Mouse (Mus musculus) embryonic facial prominence, embryonic 11.5 days (tissue): ENCODE results near the gene Uba1. TPM values are rescaled to one million over a fixed set of nuclear protein-coding genes. Genes with fewer than 3 reads are reported as not detected.
A peak's percentile ranks its signal among the peaks of the same experiment; 100 is the strongest.

Experiments
- ATAC-seq: fragments of 200-750 bp; cut with Nextera tagmentation; replicated peaks from 2 replicates; pipeline ENCODE4 v1.8.0; 2017; ENCODE audit warnings: low read depth; ENCODE audit not compliant: insufficient number of reproducible peaks, low FRiP score, low TSS enrichment
- DNase-seq: peaks from one replicate; pipeline ENCODE4 v3.0.0-alpha.2; 2015; ENCODE audit warnings: low spot score
- H3K27ac ChIP-seq: fragments of 300-500 bp; sonication (generic); replicated peaks from 2 replicates; pipeline ENCODE4 v1.5.1; 2014; ENCODE audit warnings: mild to moderate bottlenecking, low read depth, low read length, control low read depth
- H3K27me3 ChIP-seq: fragments of 300-500 bp; sonication (generic); 2 replicates; pipeline ENCODE4 v1.6.1; 2014; ENCODE audit warnings: mild to moderate bottlenecking, low read length, moderate library complexity, mixed read lengths; ENCODE audit not compliant: control insufficient read depth, insufficient read depth
- H3K36me3 ChIP-seq: fragments of 300-500 bp; sonication (generic); replicated peaks from 2 replicates; pipeline ENCODE4 v1.6.1; 2014; ENCODE audit warnings: low read depth, mild to moderate bottlenecking, low read length, moderate library complexity, mixed read lengths; ENCODE audit not compliant: control insufficient read depth, insufficient read depth
- H3K4me1 ChIP-seq: fragments of 300-500 bp; sonication (generic); 2 replicates; pipeline ENCODE4 v1.6.1; 2014; ENCODE audit warnings: low read length, mixed read lengths; ENCODE audit not compliant: control insufficient read depth, insufficient read depth
- H3K4me2 ChIP-seq: fragments of 300-500 bp; sonication (generic); 2 replicates; pipeline ENCODE4 v1.6.1; 2014; ENCODE audit warnings: low read depth, mild to moderate bottlenecking, control low read depth, low read length, moderate library complexity
- H3K4me3 ChIP-seq: fragments of 300-500 bp; sonication (generic); 2 replicates; pipeline ENCODE4 v1.5.1; 2014; ENCODE audit warnings: low read depth, low read length, control low read depth
- H3K9ac ChIP-seq: fragments of 300-500 bp; sonication (generic); replicated peaks from 2 replicates; pipeline ENCODE4 v1.6.1; 2014; ENCODE audit warnings: mild to moderate bottlenecking, control low read depth, low read length
- H3K9me3 ChIP-seq: fragments of 300-500 bp; sonication (generic); replicated peaks from 2 replicates; pipeline ENCODE4 v1.6.1; 2016; ENCODE audit warnings: mild to moderate bottlenecking, low read length, inconsistent platforms, mixed read lengths; ENCODE audit not compliant: control insufficient read depth
- WGBS: fragments of 180-500 bp; shearing (Covaris S2); extraction: QIAGEN DNeasy Blood & Tissue Kit; methylation state at CpG from one replicate; pipeline ENCODE4 v1.1.7; 2014; 5-methylcytosine and 5-hydroxymethylcytosine counted together
- polyA plus RNA-seq: library from polyadenylated mRNA; unstranded; fragments of >200 nt; fragmentation: Nextera tagmentation; extraction: Ambion mirVana; gene quantifications from 2 replicates; pipeline ENCODE4 v1.2.1, GENCODE M21; 2014

The Uba1 gene
- polyA plus RNA-seq, 1 experiment from 2014 or later: 234 TPM

DNA sequence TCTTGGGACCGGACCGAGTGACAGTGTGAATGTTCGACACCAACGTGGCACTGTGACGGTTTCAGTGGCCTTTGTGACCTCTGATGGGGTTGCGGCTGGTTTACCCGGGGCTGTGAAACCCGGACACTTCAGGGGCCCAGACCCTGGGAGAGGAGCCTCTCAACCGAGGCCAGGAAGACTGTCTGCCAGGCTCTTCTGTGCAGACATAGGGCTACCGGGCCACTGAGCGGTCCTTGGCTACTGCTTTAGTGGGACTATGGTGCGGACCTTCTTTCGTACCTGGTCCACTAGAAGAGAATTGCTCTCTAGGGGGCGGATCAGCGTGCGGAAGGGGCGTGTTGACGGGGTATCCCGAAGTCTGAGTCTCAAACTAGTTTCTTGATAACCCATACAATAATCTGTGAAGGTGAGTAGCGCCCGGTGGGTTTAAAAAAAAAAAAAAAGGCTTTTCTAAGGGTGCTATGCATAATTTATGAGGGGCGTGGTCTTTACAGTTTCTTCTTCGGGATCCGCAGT lies 823 bp downstream of the Uba1 start:
- Histone ChIP-seq H3K36me3 (no peaks in the 10 kb centered on the region), H3K4me2 (peak overlapping the region; percentile 63), H3K27me3 (no peaks in the 10 kb centered on the region), H3K9me3 (no peaks in the 10 kb centered on the region), H3K4me1 (no peaks in the 10 kb centered on the region), H3K4me3 (peak overlapping the region; percentile 41), H3K27ac (no peak overlapping the region), H3K9ac (peak overlapping the region; percentile 48)
- whole genome bisulfite sequencing: 16% methylated on average over 24 of the region's 24 CpGs
- ATAC-seq (0 out of 2 replicates have a peak, but pooled peaks have one; percentile 15), DNase-seq (peak; percentile 13)

GRCm38 (mm10) chrX:20662317-20662715 lies 4.2 kb downstream of the Uba1 start:
- no peak overlapping the region for H3K4me3 ChIP-seq
- no peak overlapping the region for H3K4me2 ChIP-seq
- WGBS: 25% methylated on average over 5 of the region's 5 CpGs
- no peak overlapping the region for H3K27ac ChIP-seq
- DNase-seq (no peak), ATAC-seq (0 out of 2 replicates have a peak, but pooled peaks have one; percentile 2)
- H3K27me3 ChIP-seq: no peaks in the 10 kb centered on the region
- no peaks in the 10 kb centered on the region for H3K4me1 ChIP-seq
- no peaks in the 10 kb centered on the region for H3K9me3 ChIP-seq
- no peak overlapping the region for H3K9ac ChIP-seq
- no peaks in the 10 kb centered on the region for H3K36me3 ChIP-seq

DNA sequence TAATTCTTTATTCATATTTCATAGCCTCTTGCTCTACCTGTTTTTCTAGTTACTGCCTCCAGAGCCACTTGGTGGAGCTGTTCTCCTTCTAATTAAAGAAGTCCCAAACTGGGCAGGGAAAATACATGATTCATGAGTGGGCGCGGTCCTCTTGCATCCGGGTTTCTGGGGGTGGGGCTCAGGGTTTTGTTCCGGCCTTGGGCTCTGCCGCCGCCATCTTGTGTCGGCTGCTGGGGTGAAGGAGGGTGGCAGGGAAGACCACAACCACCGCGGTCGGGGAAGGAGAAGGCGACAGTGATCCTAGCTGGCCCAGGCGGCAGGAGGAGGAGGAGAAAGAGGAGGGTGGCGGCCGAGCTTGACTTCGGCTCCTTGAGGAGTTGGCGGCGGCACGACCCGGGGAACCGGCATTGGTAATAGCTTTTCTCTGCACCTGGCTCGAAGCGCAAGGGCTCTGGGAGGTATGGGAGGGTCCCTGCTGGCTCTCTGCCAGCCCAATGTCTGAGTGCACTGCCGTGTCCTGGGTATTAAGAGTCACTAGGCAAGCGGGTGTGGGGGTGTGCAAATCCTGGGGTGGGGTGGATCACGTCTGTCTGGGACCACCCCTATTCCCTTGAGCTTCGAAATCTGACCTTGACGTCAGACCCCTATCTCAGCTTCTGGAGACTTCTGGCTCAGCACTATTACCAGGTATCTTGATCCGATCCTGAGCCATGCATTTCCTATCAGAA lies 4.8 kb downstream of the Uba1 start:
- peak overlapping the region; percentile 41 for H3K4me2 ChIP-seq
- H3K36me3 ChIP-seq: no peaks in the 10 kb centered on the region
- ATAC-seq (peak; percentile 86), DNase-seq (peak; percentile 90)
- H3K4me1 ChIP-seq: no peaks in the 10 kb centered on the region
- no peaks in the 10 kb centered on the region for H3K27me3 ChIP-seq
- peak overlapping the region; percentile 71 for H3K9ac ChIP-seq
- 15% methylated on average over 25 of the region's 28 CpGs for WGBS
- H3K9me3 ChIP-seq: no peaks in the 10 kb centered on the region
- peak overlapping the region; percentile 59 for H3K4me3 ChIP-seq
- H3K27ac ChIP-seq: no peak overlapping the region; the same call in 1 of the 2 replicates

DNA sequence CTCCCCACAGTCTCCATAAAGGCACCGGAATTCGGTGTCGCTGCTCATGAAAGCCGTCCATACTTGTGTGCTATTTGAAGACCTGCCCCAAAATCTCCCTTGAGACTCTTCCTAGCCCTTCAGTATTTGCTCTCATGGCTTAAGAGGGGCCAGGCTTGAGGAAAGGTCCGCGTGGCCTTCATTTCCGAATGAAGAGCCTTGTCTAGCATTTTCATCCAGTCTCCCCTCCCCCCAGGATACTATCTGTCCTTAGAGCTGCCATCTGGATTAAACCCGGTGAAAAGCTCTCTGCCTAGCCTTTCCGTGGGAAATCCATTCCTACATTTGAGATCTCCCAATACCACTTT lies 5.3 kb downstream of the Uba1 start:
- H3K36me3 ChIP-seq: no peaks in the 10 kb centered on the region
- H3K27ac ChIP-seq: no peak overlapping the region
- peak overlapping the region; percentile 59 for H3K4me3 ChIP-seq
- H3K27me3 ChIP-seq: no peaks in the 10 kb centered on the region
- no peaks in the 10 kb centered on the region for H3K9me3 ChIP-seq
- ATAC-seq: no peak
- DNase-seq: no peak
- no peaks in the 10 kb centered on the region for H3K4me1 ChIP-seq
- H3K4me2 ChIP-seq: peak overlapping the region; percentile 41
- peak overlapping the region; percentile 71 for H3K9ac ChIP-seq
- 16% methylated on average over 9 of the region's 9 CpGs for WGBS

- Histone ChIP-seq H3K27ac (peak within 1 kb of the TSS; percentile 89), H3K27me3 (no peaks in the 10 kb centered on the region), H3K36me3 (no peaks in the 10 kb centered on the region), H3K4me3 (peak within 1 kb of the TSS; percentile 65), H3K4me1 (no peaks in the 10 kb centered on the region), H3K9me3 (no peaks in the 10 kb centered on the region), H3K9ac (peak within 1 kb of the TSS; percentile 79), H3K4me2 (peak within 1 kb of the TSS; percentile 56)
- peak; percentile 88 for DNase-seq
- 20% methylated on average over 16 of the region's 16 CpGs for WGBS
- peak; percentile 92 for ATAC-seq
These were observed 29.5 kb downstream of the Uba1 start, which contains the start of gene Cdk16 for GRCm38 (mm10) chrX:20687519-20688067. Gene Cdk16 (plus strand): TSS chrX:20687954.

- no peaks in the 10 kb centered on the region for H3K36me3 ChIP-seq
- ATAC-seq: peak; percentile 92
- no peaks in the 10 kb centered on the region for H3K4me1 ChIP-seq
- H3K9me3 ChIP-seq: no peaks in the 10 kb centered on the region
- H3K9ac ChIP-seq: peak overlapping the region; percentile 79
- peak overlapping the region; percentile 65 for H3K4me3 ChIP-seq
- DNase-seq: peak; percentile 82
- H3K4me2 ChIP-seq: peak overlapping the region; percentile 56
- H3K27ac ChIP-seq: peak overlapping the region; percentile 89
- no peaks in the 10 kb centered on the region for H3K27me3 ChIP-seq
- 13% methylated on average over 31 of the region's 33 CpGs for WGBS
These were observed 30.0 kb downstream of the Uba1 start for GRCm38 (mm10) chrX:20688068-20688547.

GRCm38 (mm10) chrX:20688615-20689014 lies 30.5 kb downstream of the Uba1 start:
- H3K9me3 ChIP-seq: no peaks in the 10 kb centered on the region
- H3K4me3 ChIP-seq: peak overlapping the region; percentile 65
- peak overlapping the region; percentile 46 for H3K4me2 ChIP-seq
- peak overlapping the region; percentile 89 for H3K27ac ChIP-seq
- H3K27me3 ChIP-seq: no peaks in the 10 kb centered on the region
- ATAC-seq (peak; percentile 60), DNase-seq (peak; percentile 64)
- H3K9ac ChIP-seq: peak overlapping the region; percentile 79
- H3K36me3 ChIP-seq: no peaks in the 10 kb centered on the region
- WGBS: 9% methylated on average over 13 of the region's 35 CpGs
- no peaks in the 10 kb centered on the region for H3K4me1 ChIP-seq

DNA sequence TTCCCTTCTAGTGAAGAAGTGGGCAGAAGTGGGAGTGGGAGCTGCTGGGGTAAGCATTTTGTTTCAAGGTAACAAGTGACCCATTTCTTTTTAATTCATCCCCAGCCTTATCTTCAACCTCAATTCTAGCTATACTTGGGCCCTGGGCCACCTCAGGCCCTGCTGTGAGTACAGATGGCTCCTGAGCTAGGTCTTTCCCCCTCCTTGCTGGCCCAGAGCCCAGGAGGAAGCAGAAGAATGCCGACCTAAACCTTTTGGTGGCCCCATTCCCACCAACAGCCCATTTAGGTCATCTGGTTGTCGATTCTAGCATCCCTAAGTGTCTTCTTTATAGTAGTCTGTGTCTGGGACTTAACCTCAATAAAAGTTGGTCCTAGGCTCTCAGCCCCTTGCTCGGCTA lies 33.4 kb downstream of the Uba1 start:
- H3K9me3 ChIP-seq: no peaks in the 10 kb centered on the region
- peaks cover 2% of the 10 kb centered on the region; the same call in 1 of the 2 replicates for H3K36me3 ChIP-seq
- H3K4me1 ChIP-seq: no peaks in the 10 kb centered on the region
- H3K27me3 ChIP-seq: no peaks in the 10 kb centered on the region
- ATAC-seq (no peak), DNase-seq (no peak)
- H3K27ac ChIP-seq: no peak overlapping the region
- no peak overlapping the region for H3K9ac ChIP-seq
- H3K4me3 ChIP-seq: no peak overlapping the region
- H3K4me2 ChIP-seq: no peak overlapping the region
- 75% methylated on average over 3 of the region's 3 CpGs for WGBS
